Mouse (Mus musculus): ENCODE results near the gene Tpst2.

The Tpst2 gene

GRCm38 (mm10) chr5:112254282-112254806, 22.1 kb upstream of the Tpst2 start:
- DNase-seq (ENCODE audit: low spot score in 2 of 2): peak; percentile 39 to 52

GRCm38 (mm10) chr5:112255426-112255825, 21.1 kb upstream of the Tpst2 start, which contains the start of gene Crybb1:
Gene Crybb1, plus strand, starts transcription at chr5:112255815.
- DNase-seq (ENCODE audit: low spot score in 2 of 2): no peak

- DNase-seq (ENCODE audit: low spot score in 2 of 2): no peak
Observed at GRCm38 (mm10) chr5:112256457-112256856, 20.0 kb upstream of the Tpst2 start.

GRCm38 (mm10) chr5:112257896-112258295, 18.6 kb upstream of the Tpst2 start:
- DNase-seq (ENCODE audit: low spot score in 2 of 2): no peak

- DNase-seq (ENCODE audit: low spot score in 2 of 2): no peak
Observed at GRCm38 (mm10) chr5:112259862-112260650, 16.4 kb upstream of the Tpst2 start.

GRCm38 (mm10) chr5:112260818-112261217, 15.7 kb upstream of the Tpst2 start:
- DNase-seq (ENCODE audit: low spot score in 2 of 2): peak in 1 of 2 experiments; percentile 50

GRCm38 (mm10) chr5:112264099-112264498, 12.4 kb upstream of the Tpst2 start:
- no peak for DNase-seq (ENCODE audit: low spot score in 2 of 2)

GRCm38 (mm10) chr5:112265110-112265509, 11.4 kb upstream of the Tpst2 start:
- DNase-seq (ENCODE audit: low spot score in 2 of 2): no peak

- peak; percentile 69 to 70 for DNase-seq (ENCODE audit: low spot score in 2 of 2)
Observed at GRCm38 (mm10) chr5:112265515-112265914, 11.0 kb upstream of the Tpst2 start.

- DNase-seq (ENCODE audit: low spot score in 2 of 2): peak; percentile 46 to 49
Observed at GRCm38 (mm10) chr5:112266011-112266777, 10.3 kb upstream of the Tpst2 start.

GRCm38 (mm10) chr5:112270764-112271541, 5.5 kb upstream of the Tpst2 start:
- DNase-seq (ENCODE audit: low spot score in 2 of 2): peak; percentile 62 to 66

GRCm38 (mm10) chr5:112272934-112273333, 3.6 kb upstream of the Tpst2 start:
- DNase-seq (ENCODE audit: low spot score in 2 of 2): peak; percentile 55 to 61

- peak in 1 of 2 experiments; percentile 46 for DNase-seq (ENCODE audit: low spot score in 2 of 2)
Observed at GRCm38 (mm10) chr5:112273746-112274463, 2.6 kb upstream of the Tpst2 start.

- DNase-seq (ENCODE audit: low spot score in 2 of 2): no peak
Observed at GRCm38 (mm10) chr5:112275021-112275804, 1.3 kb upstream of the Tpst2 start.

GRCm38 (mm10) chr5:112276907-112277348, 437 bp downstream of the Tpst2 start:
- DNase-seq (ENCODE audit: low spot score in 2 of 2): no peak

GRCm38 (mm10) chr5:112277906-112278470, 1.5 kb downstream of the Tpst2 start:
- DNase-seq (ENCODE audit: low spot score in 2 of 2): no peak

- no peak for DNase-seq (ENCODE audit: low spot score in 2 of 2)
Observed at GRCm38 (mm10) chr5:112279181-112280021, 2.9 kb downstream of the Tpst2 start.

- peak in 1 of 2 experiments; percentile 58 for DNase-seq (ENCODE audit: low spot score in 2 of 2)
Observed at GRCm38 (mm10) chr5:112280151-112280550, 3.7 kb downstream of the Tpst2 start.
